Mouse (Mus musculus) kidney, postnatal 36 days (tissue): ENCODE results near the gene Nphp4.
"Not testable (repeated sequence)": the region's sequence is repeated elsewhere in the genome, so short reads cannot be mapped to it uniquely, and the experiment has no call there.

Experiments
- DNase-seq, 2 experiments: peaks; one replicate each; pipeline ENCODE4 v3.0.0; 2021 to 2022; ENCODE audit warnings: mixed read lengths in 2 of 2

Nphp4 gene

DNA sequence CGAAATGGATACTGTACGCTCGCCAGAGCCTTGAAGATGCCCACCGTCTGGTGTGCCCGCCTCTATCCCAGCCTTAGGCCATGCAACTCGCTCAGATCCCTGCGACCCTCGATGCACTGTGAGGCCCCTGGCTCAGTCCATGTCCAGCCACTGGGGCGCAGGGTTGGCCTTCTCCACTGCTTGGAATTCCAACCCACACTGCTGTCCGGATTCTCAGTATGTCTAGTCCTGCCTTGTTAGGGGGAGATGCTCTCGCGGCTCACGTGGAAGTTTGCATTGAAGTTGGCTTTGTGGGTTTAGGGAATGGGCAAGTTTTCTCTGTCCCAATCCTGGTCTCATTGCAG is 1.7 kb downstream of the Nphp4 start:
- DNase-seq = no peak

GRCm38 (mm10) chr4:152480426-152480825 is 3.9 kb downstream of the Nphp4 start:
- no peak for DNase-seq

- no peak for DNase-seq
Observed at GRCm38 (mm10) chr4:152488046-152488445, 11.5 kb downstream of the Nphp4 start.

DNA sequence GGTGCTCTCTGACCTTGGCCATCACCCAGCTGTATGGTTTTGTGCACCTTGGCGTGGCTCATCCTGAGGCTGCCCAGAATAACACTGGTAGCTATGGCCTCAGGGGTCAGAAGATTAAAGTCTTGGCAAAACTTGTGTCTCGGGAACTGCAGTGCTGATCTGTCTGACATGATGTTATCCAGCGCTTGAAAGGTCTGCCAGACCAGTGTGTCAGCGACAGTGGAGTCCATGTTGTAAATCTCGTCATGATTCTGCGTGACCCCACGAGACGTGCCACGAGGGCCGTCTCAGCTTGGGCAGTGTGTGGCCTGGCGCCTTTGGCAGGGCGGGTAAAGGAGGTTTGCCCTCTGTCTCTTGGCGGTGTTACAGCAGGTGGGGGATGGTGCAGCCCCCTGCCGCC is 13.8 kb downstream of the Nphp4 start:
- DNase-seq = peak in 1 of 2 experiments; percentile 11

- peak; percentile 70 to 92 for DNase-seq
Observed at GRCm38 (mm10) chr4:152491250-152491899, 14.9 kb downstream of the Nphp4 start.

DNA sequence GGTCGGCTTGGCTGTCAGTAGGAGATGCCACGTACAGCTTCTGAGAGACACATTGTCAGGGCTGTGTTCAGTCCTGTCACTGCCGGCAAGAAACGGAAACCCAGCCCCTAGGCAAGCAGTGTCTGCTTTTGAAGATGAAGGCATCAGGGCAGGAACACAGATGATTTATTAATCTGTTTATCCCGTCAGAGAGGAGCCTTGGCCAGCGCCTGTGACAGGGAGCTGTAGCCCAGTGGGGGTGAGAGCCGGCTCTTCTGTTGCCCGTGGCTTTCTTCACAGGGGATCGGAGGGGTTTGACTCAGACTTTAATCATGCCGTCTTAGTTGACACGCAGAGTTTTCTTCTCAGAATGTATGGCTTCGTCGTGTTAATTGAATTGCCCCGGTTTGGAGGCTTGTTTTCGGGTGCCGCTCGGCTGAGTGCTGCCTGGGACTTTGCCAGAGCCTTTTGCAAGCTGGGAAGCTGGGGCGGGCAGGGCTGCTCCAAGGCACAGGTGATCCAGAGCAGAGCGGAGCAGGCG is 17.9 kb downstream of the Nphp4 start:
- peak; percentile 19 to 30 for DNase-seq

- no peak for DNase-seq
Observed at GRCm38 (mm10) chr4:152512221-152512925, 35.9 kb downstream of the Nphp4 start.

GRCm38 (mm10) chr4:152514884-152515283 is 38.4 kb downstream of the Nphp4 start:
- DNase-seq = no peak

DNA sequence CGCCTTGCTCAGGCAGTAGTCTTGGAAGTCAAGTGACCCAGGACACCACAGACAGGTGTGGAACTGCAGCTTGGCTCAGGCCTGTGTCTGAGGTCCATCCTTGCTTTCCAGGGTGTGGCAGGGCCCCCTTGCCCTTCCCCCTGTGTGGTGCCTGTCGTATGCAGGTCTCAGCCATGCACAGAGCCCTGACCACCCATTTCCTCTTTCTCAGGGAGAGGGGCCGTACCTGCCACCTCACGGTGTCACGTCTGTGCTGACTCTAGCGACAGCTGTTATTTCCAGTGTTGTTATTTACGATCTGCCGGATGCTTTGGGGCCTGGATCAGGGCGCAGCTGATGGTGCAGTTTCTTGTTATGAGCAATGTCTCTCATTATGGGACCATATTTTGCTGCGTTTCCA is 42.6 kb downstream of the Nphp4 start:
- DNase-seq = no peak

- DNase-seq = peak; percentile 35 to 80
Observed at GRCm38 (mm10) chr4:152520083-152520482, 43.6 kb downstream of the Nphp4 start.

DNA sequence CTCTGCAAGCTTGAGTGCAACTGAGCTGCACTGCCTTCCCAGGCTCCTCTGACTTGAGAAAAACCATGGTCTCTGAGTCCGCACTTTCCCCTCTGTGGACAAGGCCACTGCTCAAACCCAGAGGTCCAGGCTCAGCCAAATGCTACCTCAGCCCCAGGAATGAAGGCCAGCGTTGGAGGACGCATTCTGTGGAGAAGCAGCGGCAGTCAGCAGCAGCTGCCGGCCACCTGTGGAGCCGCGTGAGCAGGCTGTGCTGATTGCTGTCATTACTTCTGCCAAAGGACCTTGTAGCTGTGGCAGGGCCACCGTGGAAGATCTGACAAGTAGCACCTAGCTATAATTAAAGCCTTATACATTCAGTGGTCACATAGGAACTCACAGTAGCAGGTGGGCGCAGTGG is 56.4 kb downstream of the Nphp4 start:
- DNase-seq = no peak

DNA sequence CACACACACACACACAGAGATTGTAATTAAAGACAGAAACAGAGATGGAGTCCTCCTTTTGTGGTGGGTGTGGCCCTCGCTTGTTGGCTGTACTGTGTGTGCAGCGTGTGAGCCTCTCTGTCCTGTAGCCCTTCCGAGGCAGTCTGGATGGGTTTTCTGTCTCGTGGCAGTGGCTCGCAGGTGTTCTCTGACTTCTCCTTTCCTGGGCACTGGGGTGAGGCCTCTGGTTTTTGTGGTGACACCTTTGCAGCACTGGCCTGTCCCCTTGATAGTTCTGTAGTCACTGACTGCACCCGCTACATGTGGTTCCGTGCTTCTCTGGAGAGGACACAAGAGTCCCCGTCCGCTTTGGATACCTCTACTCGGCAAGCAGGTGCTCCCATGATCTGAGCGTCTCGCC is 63.2 kb downstream of the Nphp4 start:
- no peak for DNase-seq

GRCm38 (mm10) chr4:152541172-152541571 is 64.7 kb downstream of the Nphp4 start:
- DNase-seq = peak; percentile 82 to 83

DNA sequence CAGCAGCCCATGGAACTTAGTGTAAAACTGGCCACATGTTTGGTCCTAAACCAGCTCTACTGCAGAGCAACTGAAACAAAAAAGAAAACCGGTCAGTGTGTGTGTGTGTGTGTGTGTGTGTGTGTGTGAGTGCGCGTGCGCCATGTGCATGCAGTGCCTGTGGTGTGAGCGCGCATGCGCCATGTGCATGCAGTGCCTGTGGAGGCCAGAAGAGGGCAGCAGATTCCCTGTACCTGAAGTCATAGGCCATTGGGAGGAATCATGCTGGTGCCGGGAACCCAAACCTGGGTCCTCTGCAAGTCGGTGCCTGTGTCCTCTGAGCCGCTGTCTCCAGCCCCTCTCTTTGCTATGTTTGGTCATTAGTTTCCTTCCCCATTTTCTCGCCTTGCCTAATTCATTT is 65.9 kb downstream of the Nphp4 start:
- DNase-seq = no peak

- peak; percentile 5 to 60 for DNase-seq
Observed at GRCm38 (mm10) chr4:152546481-152546880, 70.0 kb downstream of the Nphp4 start.

GRCm38 (mm10) chr4:152547886-152548663 is 71.6 kb downstream of the Nphp4 start:
- DNase-seq = no peak

DNA sequence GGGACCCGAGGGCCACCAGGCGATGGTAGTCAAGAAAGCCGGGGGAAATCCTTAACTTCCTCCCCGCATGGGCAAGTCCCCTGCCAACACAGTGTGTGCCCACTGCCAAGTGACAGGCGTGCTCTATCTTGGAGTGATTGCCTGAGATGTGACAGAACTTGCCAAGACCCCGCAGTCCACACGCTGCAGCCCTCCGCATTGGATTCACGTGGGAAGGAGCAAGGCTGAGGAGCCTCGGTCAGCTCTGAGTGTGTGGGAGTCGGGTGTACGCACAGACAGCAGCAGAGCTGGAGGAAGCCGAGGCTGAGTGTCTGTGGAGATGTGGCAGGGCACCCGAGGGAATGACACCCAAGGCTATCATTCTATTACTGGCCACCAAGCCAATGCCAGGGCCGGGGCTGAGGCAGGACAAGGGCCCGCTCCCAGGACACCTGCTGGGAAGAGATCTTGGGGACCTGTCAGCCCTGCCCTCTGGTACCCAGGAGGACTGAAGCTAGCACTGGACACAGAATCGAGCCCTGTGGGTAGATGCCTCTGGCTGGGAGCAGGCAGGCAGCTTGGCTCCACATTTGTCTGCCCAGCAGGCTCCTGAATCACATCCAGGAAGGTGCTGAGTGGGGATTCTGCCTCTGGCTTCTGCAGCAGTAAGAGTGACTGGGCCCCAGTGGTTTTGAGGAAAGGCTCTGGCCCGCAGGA is 73.1 kb downstream of the Nphp4 start:
- no peak for DNase-seq

- no peak for DNase-seq
Observed at GRCm38 (mm10) chr4:152550203-152550549, 73.7 kb downstream of the Nphp4 start.

GRCm38 (mm10) chr4:152553582-152554285 is 77.2 kb downstream of the Nphp4 start:
- DNase-seq = no peak

DNA sequence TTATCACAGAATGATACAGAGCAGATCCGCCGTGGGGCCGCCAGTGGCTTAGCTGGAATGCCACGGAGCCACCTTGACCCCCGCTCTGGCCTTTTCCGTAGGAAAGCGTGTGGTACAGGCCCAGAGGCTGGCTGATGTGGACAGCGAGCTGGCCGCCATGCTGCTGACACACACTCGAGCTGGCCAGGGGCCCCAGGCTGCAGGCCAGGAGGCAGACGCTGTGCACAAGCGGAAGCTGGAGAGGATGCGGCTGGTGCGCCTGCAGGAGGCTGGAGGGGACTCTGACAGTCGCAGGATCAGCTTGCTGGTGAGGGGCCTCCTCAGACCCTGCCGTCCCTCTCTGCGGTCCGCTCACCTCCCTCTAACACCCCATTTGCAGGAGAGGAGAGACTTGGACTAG is 77.9 kb downstream of the Nphp4 start:
- DNase-seq = no peak

DNA sequence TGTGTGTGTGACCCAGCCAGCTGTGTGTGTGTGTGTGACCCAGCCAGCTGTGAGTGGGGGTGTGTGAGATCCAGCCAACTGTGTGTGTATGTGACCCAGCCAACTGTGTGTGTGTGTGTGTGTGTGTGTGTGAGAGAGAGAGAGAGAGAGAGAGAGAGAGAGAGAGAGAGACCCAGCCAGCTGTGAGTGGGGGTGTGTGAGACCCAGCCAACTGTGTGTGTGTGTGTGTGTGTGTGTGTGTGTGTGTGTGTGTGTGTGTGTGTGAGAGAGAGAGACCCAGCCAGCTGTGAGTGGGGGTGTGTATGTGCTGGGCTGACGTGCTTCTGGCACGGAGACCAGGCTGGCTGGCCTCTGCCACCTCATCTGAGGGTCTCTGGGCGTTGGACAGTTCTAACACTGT is 79.3 kb downstream of the Nphp4 start:
- not testable (repeated sequence) for DNase-seq

DNA sequence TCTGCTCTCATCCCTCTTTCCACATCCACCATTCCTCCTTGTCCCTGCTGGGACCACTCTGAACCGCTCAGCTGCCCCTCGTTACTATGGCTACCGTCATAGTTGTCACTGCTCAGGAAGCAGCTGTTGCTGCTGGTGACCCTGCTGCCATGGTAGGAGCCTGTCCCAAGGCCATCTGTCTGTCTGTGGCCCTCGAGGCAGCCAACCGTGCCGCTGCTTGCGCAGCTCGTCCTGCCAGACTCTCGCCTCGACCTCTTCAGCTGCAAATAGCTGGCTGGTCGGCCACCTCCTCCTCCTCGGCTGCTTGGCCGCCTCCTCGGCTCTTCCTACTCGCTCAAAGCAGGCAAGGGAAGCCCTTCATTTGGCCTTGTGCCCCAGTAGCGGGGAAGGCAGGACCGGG is 81.7 kb downstream of the Nphp4 start:
- no peak for DNase-seq

- no peak for DNase-seq
Observed at GRCm38 (mm10) chr4:152568006-152568405, 91.5 kb downstream of the Nphp4 start.
